Mouse (Mus musculus) liver, embryonic 12.5 days (tissue): Measurements from ENCODE around the gene Ncam2. TPM values are rescaled to one million over a fixed set of nuclear protein-coding genes. Genes with fewer than 3 reads are reported as not detected.
A peak's percentile ranks its signal among the peaks of the same experiment; 100 is the strongest.
"Not testable (repeated sequence)": the region's sequence is repeated elsewhere in the genome, so short reads cannot be mapped to it uniquely, and the experiment has no call there.

Experiments
- ATAC-seq: fragments of 200-750 bp; cut with Nextera tagmentation; 2 replicates; pipeline ENCODE4 v1.8.0; 2017; ENCODE audit warnings: moderate number of reproducible peaks, mild to moderate bottlenecking, moderate library complexity
- H3K27ac ChIP-seq: fragments of 300-500 bp; sonication (generic); 2 replicates; pipeline ENCODE4 v1.5.1; 2016; ENCODE audit warnings: mild to moderate bottlenecking
- H3K27me3 ChIP-seq: fragments of 300-500 bp; sonication (generic); replicated peaks from 2 replicates; pipeline ENCODE4 v1.6.1; 2016; ENCODE audit warnings: mild to moderate bottlenecking, moderate library complexity
- H3K36me3 ChIP-seq: fragments of 300-500 bp; sonication (generic); 2 replicates; pipeline ENCODE4 v1.6.1; 2016; ENCODE audit warnings: mild to moderate bottlenecking, moderate library complexity
- H3K4me1 ChIP-seq: fragments of 300-500 bp; sonication (generic); 2 replicates; pipeline ENCODE4 v1.6.1; 2016
- H3K4me2 ChIP-seq: fragments of 300-500 bp; sonication (generic); 2 replicates; pipeline ENCODE4 v1.6.1; 2016; ENCODE audit warnings: mild to moderate bottlenecking, moderate library complexity
- H3K4me3 ChIP-seq: fragments of 300-500 bp; sonication (generic); 2 replicates; pipeline ENCODE4 v1.5.1; 2016; ENCODE audit warnings: mild to moderate bottlenecking, moderate library complexity
- H3K9ac ChIP-seq: fragments of 300-500 bp; sonication (generic); 2 replicates; pipeline ENCODE4 v1.6.1; 2016; ENCODE audit warnings: mild to moderate bottlenecking, moderate library complexity
- H3K9me3 ChIP-seq: fragments of 300-500 bp; sonication (generic); replicated peaks from 2 replicates; pipeline ENCODE4 v1.6.1; 2016; ENCODE audit warnings: mild to moderate bottlenecking, moderate library complexity
- WGBS: fragments of 180-500 bp; shearing (Covaris S2); methylation state at CpG from one replicate; pipeline ENCODE4 v1.1.7; 2016; ENCODE audit not compliant: insufficient replicate concordance; 5-methylcytosine and 5-hydroxymethylcytosine counted together
- polyA plus RNA-seq: library from polyadenylated mRNA; unstranded; fragments of >200 nt; fragmentation: Nextera tagmentation; extraction: Ambion mirVana; gene quantifications from 2 replicates; pipeline ENCODE4 v1.2.1, GENCODE M21; 2016

The Ncam2 gene
- polyA plus RNA-seq, 1 experiment from 2014 or later, result 0.07 TPM

DNA sequence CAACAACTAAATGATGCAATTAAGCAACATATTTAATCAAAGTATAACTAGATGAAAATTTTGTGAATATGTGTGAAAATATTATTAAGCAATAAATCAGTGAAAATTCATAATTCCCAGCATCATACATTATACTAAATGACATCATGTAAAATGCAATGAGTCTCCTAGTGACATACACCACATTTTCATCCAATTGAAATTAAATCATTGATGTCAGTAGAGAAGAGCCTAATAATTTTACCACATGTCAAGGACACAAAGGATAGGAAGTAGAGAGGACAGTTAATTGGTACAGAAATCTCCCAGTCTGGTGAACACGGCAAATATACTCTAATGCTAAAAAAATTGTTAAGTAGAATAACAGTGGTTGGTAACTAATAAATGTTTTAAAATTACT is 118.5 kb downstream of the Ncam2 start:
- Histone ChIP-seq H3K27ac (no peak overlapping the region), H3K4me2 (no peak overlapping the region), H3K9ac (no peak overlapping the region), H3K4me3 (no peak overlapping the region), H3K4me1 (no peaks in the 10 kb centered on the region), H3K9me3 (no peaks in the 10 kb centered on the region), H3K36me3 (no peaks in the 10 kb centered on the region), H3K27me3 (no peaks in the 10 kb centered on the region)
- WGBS, result 76% methylated on average over 1 of the region's 1 CpGs
- ATAC-seq, result no peak

DNA sequence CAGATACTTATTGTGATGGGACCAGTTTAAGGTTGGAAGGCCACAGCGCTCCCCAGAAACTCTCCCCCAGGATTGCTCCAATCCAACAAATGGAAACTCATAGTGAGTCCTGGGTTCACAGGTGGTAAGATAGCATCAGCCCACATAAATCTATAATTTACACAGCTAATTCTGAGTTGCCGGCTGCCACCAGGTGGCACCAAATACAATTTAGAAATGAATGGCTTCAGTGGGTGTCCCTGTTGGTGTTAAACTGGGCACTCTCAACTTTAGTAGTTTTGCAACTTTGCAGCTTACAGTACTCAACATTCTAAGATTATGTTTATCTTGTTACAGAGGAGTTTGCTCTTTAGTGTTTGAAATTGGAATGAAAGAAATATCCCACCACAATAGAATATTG is 130.0 kb downstream of the Ncam2 start:
- no peak overlapping the region for H3K4me2 ChIP-seq

DNA sequence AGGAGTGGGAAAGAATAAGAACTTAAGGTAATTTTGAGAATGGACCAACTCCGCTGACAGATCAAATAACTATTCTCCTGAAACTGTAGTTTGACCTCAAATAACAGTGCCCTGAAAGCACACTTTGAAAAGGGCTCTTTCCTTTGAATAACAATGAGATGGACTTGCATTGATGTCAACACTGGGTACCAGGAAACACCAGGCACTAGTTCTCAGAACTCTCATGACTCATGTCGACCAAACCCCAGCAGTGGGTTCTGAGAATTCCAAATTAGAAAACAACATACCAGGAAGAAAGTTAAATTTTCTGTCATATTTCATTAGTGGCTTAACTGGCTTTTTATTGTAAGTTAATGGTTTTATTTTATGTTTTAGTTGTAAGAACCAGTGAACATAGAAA is 165.4 kb downstream of the Ncam2 start:
- no peak for ATAC-seq
- 72% methylated on average over 2 of the region's 2 CpGs for WGBS
- no peaks in the 10 kb centered on the region for H3K4me1 ChIP-seq
- H3K4me2 ChIP-seq, result no peak overlapping the region
- no peak overlapping the region for H3K4me3 ChIP-seq
- H3K36me3 ChIP-seq, result no peaks in the 10 kb centered on the region
- H3K9ac ChIP-seq, result no peak overlapping the region
- no peaks in the 10 kb centered on the region for H3K9me3 ChIP-seq
- no peak overlapping the region for H3K27ac ChIP-seq
- H3K27me3 ChIP-seq, result no peaks in the 10 kb centered on the region

More for the DNA sequence above, 130.0 kb downstream of the Ncam2 start:
- no peak overlapping the region for H3K27ac ChIP-seq
- 19% methylated on average over 2 of the region's 2 CpGs for WGBS
- no peak overlapping the region for H3K9ac ChIP-seq
- no peaks in the 10 kb centered on the region for H3K4me1 ChIP-seq
- H3K36me3 ChIP-seq, result no peaks in the 10 kb centered on the region
- H3K4me3 ChIP-seq, result no peak overlapping the region
- H3K9me3 ChIP-seq, result no peaks in the 10 kb centered on the region
- no peaks in the 10 kb centered on the region for H3K27me3 ChIP-seq
- no peak for ATAC-seq

DNA sequence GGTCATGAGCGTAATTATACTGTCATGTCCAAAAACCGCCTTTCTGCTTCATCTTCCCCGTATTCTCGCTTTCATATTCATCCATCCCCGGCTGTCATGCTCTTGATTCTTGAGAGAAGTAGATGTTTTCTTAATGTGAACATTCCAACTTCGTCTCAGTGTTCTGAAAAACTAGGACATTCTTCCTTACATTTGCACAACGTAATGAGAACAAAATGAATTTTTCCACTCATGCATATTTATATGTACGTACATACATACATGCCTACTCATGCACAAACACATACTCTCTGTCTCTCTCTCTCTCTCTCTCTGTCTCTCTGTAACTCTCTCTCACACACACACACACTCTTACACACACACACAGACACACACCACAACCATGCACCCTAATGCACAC is 173.7 kb downstream of the Ncam2 start:
- Histone ChIP-seq H3K27me3 (no peaks in the 10 kb centered on the region), H3K9me3 (no peaks in the 10 kb centered on the region), H3K36me3 (no peaks in the 10 kb centered on the region), H3K9ac (no peak overlapping the region), H3K4me2 (no peak overlapping the region), H3K27ac (no peak overlapping the region), H3K4me3 (no peak overlapping the region), H3K4me1 (no peaks in the 10 kb centered on the region)
- ATAC-seq, result no peak
- 79% methylated on average over 8 of the region's 8 CpGs for WGBS

DNA sequence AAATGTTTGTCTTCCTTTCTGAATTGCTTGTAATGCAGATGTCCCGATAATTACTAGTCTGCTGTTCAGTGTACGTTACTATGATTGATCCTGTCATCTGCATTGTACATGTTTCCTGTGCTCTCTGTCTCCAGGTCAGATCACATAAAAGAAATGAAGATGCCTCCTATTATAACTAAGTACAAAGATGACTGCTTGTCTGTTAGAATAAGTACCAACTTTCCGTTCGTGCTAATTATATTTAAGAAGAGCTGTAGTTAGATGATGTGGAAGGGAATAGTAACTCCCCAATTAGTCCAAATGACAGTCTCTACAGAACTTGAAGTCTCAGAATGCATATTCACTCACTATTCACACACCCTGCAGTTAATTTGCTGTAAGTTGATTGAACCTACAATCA is 179.9 kb downstream of the Ncam2 start:
- H3K36me3 ChIP-seq, result no peaks in the 10 kb centered on the region
- no peak for ATAC-seq
- 69% methylated on average over 4 of the region's 4 CpGs for WGBS

DNA sequence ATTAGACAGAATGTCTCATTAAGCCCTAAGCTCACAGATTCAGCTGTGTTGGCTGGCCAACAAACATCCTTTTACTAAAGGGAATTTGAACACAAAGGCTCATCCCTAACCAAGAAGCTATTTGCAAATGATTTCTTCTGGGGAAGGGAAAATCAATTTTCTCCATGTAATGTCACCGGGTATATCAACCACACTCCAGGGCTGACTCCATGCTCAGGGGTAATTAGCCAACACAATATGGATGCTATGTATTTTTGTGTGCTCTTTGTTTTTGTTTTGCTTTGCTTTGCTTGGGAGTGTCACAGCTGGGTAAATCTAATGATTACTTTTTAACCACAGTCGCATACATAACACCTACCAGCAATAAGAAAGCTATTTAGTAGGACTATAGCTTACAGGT is 188.1 kb downstream of the Ncam2 start:
- ATAC-seq, result no peak
- Histone ChIP-seq H3K4me2 (no peak overlapping the region), H3K27ac (no peak overlapping the region), H3K36me3 (no peaks in the 10 kb centered on the region), H3K9ac (no peak overlapping the region), H3K9me3 (no peaks in the 10 kb centered on the region), H3K4me1 (no peaks in the 10 kb centered on the region), H3K4me3 (no peak overlapping the region), H3K27me3 (no peaks in the 10 kb centered on the region)
- 81% methylated on average over 2 of the region's 2 CpGs for WGBS

More for the DNA sequence above, 179.9 kb downstream of the Ncam2 start:
- no peaks in the 10 kb centered on the region for H3K27me3 ChIP-seq
- no peak overlapping the region for H3K9ac ChIP-seq
- no peak overlapping the region for H3K4me2 ChIP-seq
- H3K4me3 ChIP-seq, result no peak overlapping the region
- H3K9me3 ChIP-seq, result no peaks in the 10 kb centered on the region
- H3K27ac ChIP-seq, result no peak overlapping the region
- H3K4me1 ChIP-seq, result no peaks in the 10 kb centered on the region

DNA sequence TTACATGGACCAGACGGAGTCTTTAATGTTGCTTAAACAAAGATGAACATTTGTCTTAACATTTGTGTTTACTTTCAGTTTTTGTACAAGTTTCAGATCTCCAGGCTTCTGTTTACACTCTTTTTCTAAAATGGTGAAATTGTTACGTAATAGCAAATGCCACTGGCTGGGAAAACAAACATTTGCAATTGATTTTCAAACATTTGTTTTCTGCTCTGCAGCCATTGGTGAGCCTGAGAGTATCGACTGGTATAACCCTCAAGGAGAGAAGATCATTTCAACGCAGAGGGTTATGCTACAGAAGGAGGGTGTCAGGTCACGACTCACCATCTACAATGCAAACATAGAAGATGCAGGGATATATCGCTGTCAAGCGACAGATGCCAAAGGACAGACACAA is 234.1 kb downstream of the Ncam2 start:
- H3K27ac ChIP-seq, result no peak overlapping the region
- no peak overlapping the region for H3K9ac ChIP-seq
- no peaks in the 10 kb centered on the region for H3K36me3 ChIP-seq
- H3K4me1 ChIP-seq, result no peaks in the 10 kb centered on the region
- H3K4me2 ChIP-seq, result no peak overlapping the region
- no peak overlapping the region for H3K4me3 ChIP-seq
- H3K9me3 ChIP-seq, result no peaks in the 10 kb centered on the region
- no peaks in the 10 kb centered on the region for H3K27me3 ChIP-seq
- ATAC-seq, result 0 out of 2 replicates have a peak, but pooled peaks have one; percentile 47
- 65% methylated on average over 7 of the region's 7 CpGs for WGBS

DNA sequence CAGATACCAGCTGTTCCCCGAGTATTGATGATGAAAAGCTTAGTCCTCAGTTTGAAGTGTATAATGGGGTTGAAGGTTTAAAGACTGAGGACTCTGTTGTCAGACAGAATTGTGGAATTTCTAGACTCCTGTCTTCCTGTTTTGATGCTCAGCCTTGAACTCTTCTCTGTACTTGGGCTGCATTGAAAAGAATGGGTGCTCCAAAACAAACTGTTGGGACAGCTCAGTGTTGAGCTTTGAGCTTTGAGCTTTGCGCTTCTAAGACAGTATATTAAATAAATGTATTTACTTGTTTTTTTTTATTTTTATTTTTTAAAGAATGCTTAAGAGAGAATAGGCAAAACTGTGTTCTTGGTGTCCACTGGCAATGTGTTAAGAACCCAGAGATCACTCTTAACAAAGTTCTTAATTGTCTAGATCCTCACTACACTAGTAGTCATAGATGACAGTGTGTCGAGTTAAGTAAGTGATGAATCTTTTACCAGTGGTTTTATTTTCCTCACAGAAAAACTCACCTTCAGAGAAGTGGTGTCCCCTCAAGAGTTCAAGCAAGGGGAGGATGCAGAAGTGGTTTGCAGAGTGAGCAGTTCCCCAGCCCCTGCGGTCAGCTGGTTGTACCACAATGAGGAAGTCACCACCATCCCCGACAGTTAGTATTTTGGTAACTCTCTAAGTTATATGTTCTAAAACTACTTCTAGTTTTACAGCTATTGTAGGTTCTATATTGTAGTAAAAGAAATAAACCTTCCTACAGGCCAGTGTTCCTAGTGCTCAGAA is 236.8 kb downstream of the Ncam2 start:
- Histone ChIP-seq H3K9me3 (no peaks in the 10 kb centered on the region), H3K4me2 (no peak overlapping the region), H3K27me3 (no peaks in the 10 kb centered on the region), H3K27ac (no peak overlapping the region), H3K4me3 (no peak overlapping the region), H3K4me1 (no peaks in the 10 kb centered on the region), H3K36me3 (no peaks in the 10 kb centered on the region), H3K9ac (no peak overlapping the region)
- no peak for ATAC-seq
- WGBS, result 43% methylated on average over 5 of the region's 5 CpGs

DNA sequence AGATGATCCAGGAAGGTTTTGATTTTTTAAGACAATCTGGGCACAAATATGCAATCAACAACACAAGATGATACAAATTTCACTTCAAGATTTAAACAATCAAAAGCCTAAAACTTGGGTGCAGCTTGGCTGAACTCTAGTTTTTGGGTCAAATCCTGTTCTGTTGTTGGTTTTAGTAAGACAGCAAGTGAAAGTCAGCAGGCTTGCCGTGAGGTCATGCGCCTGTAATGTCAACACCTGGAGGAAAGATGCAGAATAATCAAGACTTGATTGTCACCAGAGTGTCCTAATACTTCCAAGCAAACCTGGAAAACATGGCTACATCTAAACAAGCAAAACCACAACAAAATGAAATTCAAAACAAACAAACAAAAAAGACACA is 237.4 kb downstream of the Ncam2 start:
- no peaks in the 10 kb centered on the region for H3K9me3 ChIP-seq
- no peaks in the 10 kb centered on the region for H3K4me1 ChIP-seq
- WGBS, result 62% methylated on average over 2 of the region's 2 CpGs
- H3K36me3 ChIP-seq, result no peaks in the 10 kb centered on the region
- no peak overlapping the region for H3K9ac ChIP-seq
- no peak overlapping the region for H3K4me2 ChIP-seq
- H3K27ac ChIP-seq, result no peak overlapping the region
- no peak for ATAC-seq
- H3K27me3 ChIP-seq, result no peaks in the 10 kb centered on the region
- H3K4me3 ChIP-seq, result no peak overlapping the region

DNA sequence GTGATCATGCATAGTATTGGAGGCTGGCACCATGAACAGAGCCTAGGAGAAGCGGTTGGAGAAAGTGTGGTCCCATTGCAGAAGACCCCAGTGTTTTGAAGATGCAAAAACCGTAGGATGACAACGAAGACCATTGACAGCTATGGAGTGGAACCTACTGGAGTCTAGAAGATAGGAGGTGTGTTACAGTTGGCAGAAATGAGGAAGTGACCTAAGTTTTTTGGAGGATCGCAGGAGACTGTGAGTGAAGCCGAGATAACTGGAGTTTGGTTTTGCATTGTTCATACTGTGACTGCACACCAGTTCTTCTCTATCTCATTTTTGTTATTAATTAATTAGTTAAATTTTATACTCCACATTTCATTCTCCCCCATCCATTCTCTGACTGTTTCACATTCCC is 250.4 kb downstream of the Ncam2 start:
- WGBS, result 61% methylated on average over 5 of the region's 5 CpGs

DNA sequence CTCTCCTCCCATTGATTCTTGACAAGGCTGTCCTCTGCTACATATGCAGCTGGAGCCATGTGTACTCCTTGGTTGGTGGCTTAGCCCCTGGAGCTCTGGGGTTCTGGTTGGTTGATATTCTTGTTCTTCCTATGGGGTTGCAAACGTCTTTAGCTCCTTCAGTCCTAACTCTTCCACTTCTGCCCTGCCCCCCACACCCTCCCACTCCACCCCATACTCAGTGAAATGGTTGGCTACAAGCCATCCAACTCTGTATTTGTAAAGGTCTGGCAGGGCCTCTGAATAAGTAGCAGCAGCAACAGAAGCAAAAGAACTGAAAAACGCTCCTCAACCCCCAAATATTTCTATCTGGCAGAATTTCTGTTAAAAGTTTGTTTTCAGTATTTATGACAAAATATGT is 252.5 kb downstream of the Ncam2 start:
- WGBS, result 52% methylated on average over 2 of the region's 2 CpGs

More for the DNA sequence above, 250.4 kb downstream of the Ncam2 start:
- H3K27ac ChIP-seq, result no peak overlapping the region
- H3K9me3 ChIP-seq, result no peaks in the 10 kb centered on the region
- H3K36me3 ChIP-seq, result no peaks in the 10 kb centered on the region
- H3K27me3 ChIP-seq, result no peaks in the 10 kb centered on the region
- ATAC-seq, result no peak
- no peak overlapping the region for H3K9ac ChIP-seq
- no peak overlapping the region for H3K4me2 ChIP-seq
- no peak overlapping the region for H3K4me3 ChIP-seq
- no peaks in the 10 kb centered on the region for H3K4me1 ChIP-seq

DNA sequence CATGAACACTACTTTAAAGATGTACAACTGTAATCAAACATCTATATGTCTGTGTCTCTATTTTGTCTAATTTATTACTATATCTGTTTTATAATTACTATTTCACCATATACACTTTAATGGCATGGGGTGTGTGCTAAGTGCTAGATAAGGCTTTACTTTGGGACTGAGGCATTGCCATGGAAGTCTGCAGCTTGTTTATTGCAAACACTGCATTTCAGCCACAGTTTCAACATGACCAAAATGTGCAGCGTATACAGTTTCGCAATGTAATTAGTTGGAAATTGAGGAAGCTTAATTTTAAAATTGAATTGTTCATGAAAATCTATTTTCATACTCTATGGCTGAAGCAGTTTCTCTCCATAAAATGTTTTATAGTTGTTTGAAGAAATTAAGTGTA is 254.0 kb downstream of the Ncam2 start:
- no peaks in the 10 kb centered on the region for H3K4me1 ChIP-seq
- ATAC-seq, result no peak
- H3K27ac ChIP-seq, result no peak overlapping the region
- 92% methylated on average over 2 of the region's 2 CpGs for WGBS
- no peaks in the 10 kb centered on the region for H3K36me3 ChIP-seq
- H3K9me3 ChIP-seq, result no peaks in the 10 kb centered on the region
- no peaks in the 10 kb centered on the region for H3K27me3 ChIP-seq
- H3K4me2 ChIP-seq, result no peak overlapping the region
- H3K4me3 ChIP-seq, result no peak overlapping the region
- no peak overlapping the region for H3K9ac ChIP-seq

More for the DNA sequence above, 252.5 kb downstream of the Ncam2 start:
- no peaks in the 10 kb centered on the region for H3K9me3 ChIP-seq
- H3K4me3 ChIP-seq, result no peak overlapping the region
- no peak for ATAC-seq
- no peak overlapping the region for H3K27ac ChIP-seq
- no peaks in the 10 kb centered on the region for H3K27me3 ChIP-seq
- H3K9ac ChIP-seq, result no peak overlapping the region
- no peak overlapping the region for H3K4me2 ChIP-seq
- no peaks in the 10 kb centered on the region for H3K4me1 ChIP-seq
- no peaks in the 10 kb centered on the region for H3K36me3 ChIP-seq

DNA sequence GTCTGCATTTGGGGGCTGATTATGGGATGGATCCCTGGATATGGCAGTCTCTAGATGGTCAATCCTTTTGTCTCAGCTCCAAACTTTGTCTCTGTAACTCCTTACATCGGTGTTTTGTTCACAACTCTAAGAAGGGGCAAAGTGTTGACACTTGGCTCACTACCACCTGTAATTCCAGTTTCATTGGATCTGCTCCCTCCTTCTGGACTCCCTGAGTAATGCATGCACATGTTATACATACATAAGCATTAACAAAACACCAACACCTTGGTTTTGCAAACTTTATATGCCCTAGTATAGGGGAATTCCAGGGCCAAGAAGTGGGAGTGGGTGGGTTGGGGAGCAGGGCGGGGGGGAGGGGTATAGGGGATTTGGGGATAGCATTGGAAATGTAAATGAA is 262.2 kb downstream of the Ncam2 start:
- H3K4me3 ChIP-seq, H3K36me3 ChIP-seq, ATAC-seq, H3K9ac ChIP-seq, H3K9me3 ChIP-seq, H3K4me2 ChIP-seq, H3K27ac ChIP-seq, H3K4me1 ChIP-seq, H3K27me3 ChIP-seq: not testable (repeated sequence)
- 70% methylated on average over 2 of the region's 2 CpGs for WGBS
